Mouse (Mus musculus): ENCODE measurements around the gene Pak2.

DNA sequence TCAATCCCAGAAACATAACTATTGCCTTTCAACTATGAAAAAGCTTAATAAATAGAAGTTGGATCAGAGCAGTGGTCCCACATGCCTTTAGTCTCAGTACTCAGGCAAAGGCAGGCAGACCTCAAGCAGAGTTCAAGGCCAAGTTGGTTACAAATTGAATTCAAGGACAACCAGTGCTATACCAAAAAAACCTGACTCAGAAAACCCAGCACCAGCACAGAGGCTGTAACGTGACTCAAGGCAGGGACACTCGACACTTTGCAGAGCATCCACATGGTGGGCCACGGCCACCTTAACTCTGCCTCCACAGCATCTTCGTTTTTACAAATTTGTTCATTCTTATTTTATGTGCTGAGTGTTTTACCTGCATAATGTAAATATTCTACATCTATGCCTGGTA lies 103.9 kb downstream of the Pak2 start:
- TF ChIP-seq CTCF (IDR thresholded peaks at IDR 0.05; ENCODE audit: extremely low read depth, insufficient read depth, insufficient read length, insufficient replicate concordance) (no peak), POLR2A (IDR thresholded peaks at IDR 0.05; ENCODE audit: low read depth, low read length) (no peak)

Data from spleen, adult 2 months (tissue).